Mouse (Mus musculus): ENCODE data around the gene Fbln1. TPM values are rescaled to one million over a fixed set of nuclear protein-coding genes. Genes with fewer than 3 reads are reported as not detected.

The Fbln1 gene
- polyA plus RNA-seq, 1 experiment from 2014 or later, result 17.1 TPM

- 79% methylated on average over 10 of the region's 10 CpGs for WGBS
- no peak overlapping the region for H3K9ac ChIP-seq (replicated peaks; ENCODE audit: low read depth, low read length)
- no peaks in the 10 kb centered on the region for H3K9me3 ChIP-seq (ENCODE audit: control insufficient read depth, low read length)
- ATAC-seq (ENCODE audit: low read depth), result no peak
- H3K27me3 ChIP-seq (ENCODE audit: control insufficient read depth, insufficient read depth, low read length), result no peaks in the 10 kb centered on the region
- no peaks in the 10 kb centered on the region for H3K36me3 ChIP-seq (ENCODE audit: control insufficient read depth, insufficient read depth, low read length)
- no peak overlapping the region for H3K4me2 ChIP-seq (ENCODE audit: low read depth, low read length)
- no peak overlapping the region for H3K27ac ChIP-seq (ENCODE audit: low read depth, low read length)
- no peaks in the 10 kb centered on the region for H3K4me1 ChIP-seq (ENCODE audit: control insufficient read depth, insufficient read depth, low read length)
- H3K4me3 ChIP-seq (ENCODE audit: low read depth, low read length), result no peak overlapping the region
Observed at GRCm38 (mm10) chr15:85174060-85174459, 31.7 kb upstream of the Fbln1 start.

- no peaks in the 10 kb centered on the region for H3K27me3 ChIP-seq (ENCODE audit: control insufficient read depth, insufficient read depth, low read length)
- H3K27ac ChIP-seq (ENCODE audit: low read depth, low read length), result no peak overlapping the region
- H3K9me3 ChIP-seq (ENCODE audit: control insufficient read depth, low read length), result no peaks in the 10 kb centered on the region
- no peak overlapping the region for H3K4me2 ChIP-seq (ENCODE audit: low read depth, low read length)
- 73% methylated on average over 8 of the region's 8 CpGs for WGBS
- H3K9ac ChIP-seq (replicated peaks; ENCODE audit: low read depth, low read length), result no peak overlapping the region
- H3K4me3 ChIP-seq (ENCODE audit: low read depth, low read length), result no peak overlapping the region
- no peak for ATAC-seq (ENCODE audit: low read depth)
- no peaks in the 10 kb centered on the region for H3K36me3 ChIP-seq (ENCODE audit: control insufficient read depth, insufficient read depth, low read length)
- H3K4me1 ChIP-seq (ENCODE audit: control insufficient read depth, insufficient read depth, low read length), result no peaks in the 10 kb centered on the region
Observed at GRCm38 (mm10) chr15:85177576-85177975, 28.2 kb upstream of the Fbln1 start.

GRCm38 (mm10) chr15:85178172-85178571, 27.6 kb upstream of the Fbln1 start:
- no peak overlapping the region for H3K9ac ChIP-seq (replicated peaks; ENCODE audit: low read depth, low read length)
- ATAC-seq (ENCODE audit: low read depth), result no peak
- H3K27ac ChIP-seq (ENCODE audit: low read depth, low read length), result no peak overlapping the region
- H3K4me2 ChIP-seq (ENCODE audit: low read depth, low read length), result no peak overlapping the region
- no peak overlapping the region for H3K4me3 ChIP-seq (ENCODE audit: low read depth, low read length)
- H3K36me3 ChIP-seq (ENCODE audit: control insufficient read depth, insufficient read depth, low read length), result no peaks in the 10 kb centered on the region
- no peaks in the 10 kb centered on the region for H3K4me1 ChIP-seq (ENCODE audit: control insufficient read depth, insufficient read depth, low read length)
- no peaks in the 10 kb centered on the region for H3K9me3 ChIP-seq (ENCODE audit: control insufficient read depth, low read length)
- no peaks in the 10 kb centered on the region for H3K27me3 ChIP-seq (ENCODE audit: control insufficient read depth, insufficient read depth, low read length)
- WGBS, result 81% methylated on average over 6 of the region's 6 CpGs

GRCm38 (mm10) chr15:85179528-85180180, 26.1 kb upstream of the Fbln1 start:
- ATAC-seq (ENCODE audit: low read depth), result no peak
- H3K4me1 ChIP-seq (ENCODE audit: control insufficient read depth, insufficient read depth, low read length), result no peaks in the 10 kb centered on the region
- H3K9ac ChIP-seq (replicated peaks; ENCODE audit: low read depth, low read length), result no peak overlapping the region
- no peak overlapping the region for H3K4me2 ChIP-seq (ENCODE audit: low read depth, low read length)
- no peaks in the 10 kb centered on the region for H3K9me3 ChIP-seq (ENCODE audit: control insufficient read depth, low read length)
- H3K4me3 ChIP-seq (ENCODE audit: low read depth, low read length), result no peak overlapping the region
- no peaks in the 10 kb centered on the region for H3K36me3 ChIP-seq (ENCODE audit: control insufficient read depth, insufficient read depth, low read length)
- no peak overlapping the region for H3K27ac ChIP-seq (ENCODE audit: low read depth, low read length)
- H3K27me3 ChIP-seq (ENCODE audit: control insufficient read depth, insufficient read depth, low read length), result no peaks in the 10 kb centered on the region
- WGBS, result 61% methylated on average over 7 of the region's 7 CpGs

- Histone ChIP-seq H3K9ac (replicated peaks; ENCODE audit: low read depth, low read length) (no peak overlapping the region), H3K36me3 (ENCODE audit: control insufficient read depth, insufficient read depth, low read length) (no peaks in the 10 kb centered on the region), H3K27ac (ENCODE audit: low read depth, low read length) (no peak overlapping the region), H3K9me3 (ENCODE audit: control insufficient read depth, low read length) (no peaks in the 10 kb centered on the region), H3K4me3 (ENCODE audit: low read depth, low read length) (no peak overlapping the region), H3K4me2 (ENCODE audit: low read depth, low read length) (no peak overlapping the region), H3K4me1 (ENCODE audit: control insufficient read depth, insufficient read depth, low read length) (no peaks in the 10 kb centered on the region), H3K27me3 (ENCODE audit: control insufficient read depth, insufficient read depth, low read length) (no peaks in the 10 kb centered on the region)
- no peak for ATAC-seq (ENCODE audit: low read depth)
Observed at GRCm38 (mm10) chr15:85180368-85180767, 25.4 kb upstream of the Fbln1 start.

- H3K27ac ChIP-seq (ENCODE audit: low read depth, low read length), result no peak overlapping the region
- H3K4me1 ChIP-seq (ENCODE audit: control insufficient read depth, insufficient read depth, low read length), result no peaks in the 10 kb centered on the region
- no peak overlapping the region for H3K4me3 ChIP-seq (ENCODE audit: low read depth, low read length)
- no peak overlapping the region for H3K4me2 ChIP-seq (ENCODE audit: low read depth, low read length)
- H3K9me3 ChIP-seq (ENCODE audit: control insufficient read depth, low read length), result no peaks in the 10 kb centered on the region
- no peak for ATAC-seq (ENCODE audit: low read depth)
- no peaks in the 10 kb centered on the region for H3K36me3 ChIP-seq (ENCODE audit: control insufficient read depth, insufficient read depth, low read length)
- no peak overlapping the region for H3K9ac ChIP-seq (replicated peaks; ENCODE audit: low read depth, low read length)
- no peaks in the 10 kb centered on the region for H3K27me3 ChIP-seq (ENCODE audit: control insufficient read depth, insufficient read depth, low read length)
- 86% methylated on average over 4 of the region's 4 CpGs for WGBS
Observed at GRCm38 (mm10) chr15:85182063-85182462, 23.7 kb upstream of the Fbln1 start.

- 79% methylated on average over 7 of the region's 7 CpGs for WGBS
- no peak overlapping the region for H3K4me2 ChIP-seq (ENCODE audit: low read depth, low read length)
- no peaks in the 10 kb centered on the region for H3K4me1 ChIP-seq (ENCODE audit: control insufficient read depth, insufficient read depth, low read length)
- H3K27me3 ChIP-seq (ENCODE audit: control insufficient read depth, insufficient read depth, low read length), result no peaks in the 10 kb centered on the region
- no peak overlapping the region for H3K4me3 ChIP-seq (ENCODE audit: low read depth, low read length)
- H3K9ac ChIP-seq (replicated peaks; ENCODE audit: low read depth, low read length), result no peak overlapping the region
- no peaks in the 10 kb centered on the region for H3K9me3 ChIP-seq (ENCODE audit: control insufficient read depth, low read length)
- no peaks in the 10 kb centered on the region for H3K36me3 ChIP-seq (ENCODE audit: control insufficient read depth, insufficient read depth, low read length)
- ATAC-seq (ENCODE audit: low read depth), result no peak
- H3K27ac ChIP-seq (ENCODE audit: low read depth, low read length), result no peak overlapping the region
Observed at GRCm38 (mm10) chr15:85186916-85187315, 18.8 kb upstream of the Fbln1 start.

GRCm38 (mm10) chr15:85188167-85188778, 17.5 kb upstream of the Fbln1 start:
- ATAC-seq (ENCODE audit: low read depth), result no peak
- H3K27me3 ChIP-seq (ENCODE audit: control insufficient read depth, insufficient read depth, low read length), result no peaks in the 10 kb centered on the region
- H3K4me2 ChIP-seq (ENCODE audit: low read depth, low read length), result no peak overlapping the region
- H3K9me3 ChIP-seq (ENCODE audit: control insufficient read depth, low read length), result no peaks in the 10 kb centered on the region
- no peak overlapping the region for H3K27ac ChIP-seq (ENCODE audit: low read depth, low read length)
- no peaks in the 10 kb centered on the region for H3K4me1 ChIP-seq (ENCODE audit: control insufficient read depth, insufficient read depth, low read length)
- WGBS, result 52% methylated on average over 8 of the region's 8 CpGs
- no peak overlapping the region for H3K4me3 ChIP-seq (ENCODE audit: low read depth, low read length)
- no peaks in the 10 kb centered on the region for H3K36me3 ChIP-seq (ENCODE audit: control insufficient read depth, insufficient read depth, low read length)
- H3K9ac ChIP-seq (replicated peaks; ENCODE audit: low read depth, low read length), result no peak overlapping the region

- Histone ChIP-seq H3K36me3 (ENCODE audit: control insufficient read depth, insufficient read depth, low read length) (no peaks in the 10 kb centered on the region), H3K4me3 (ENCODE audit: low read depth, low read length) (no peak overlapping the region), H3K27me3 (ENCODE audit: control insufficient read depth, insufficient read depth, low read length) (no peaks in the 10 kb centered on the region), H3K9me3 (ENCODE audit: control insufficient read depth, low read length) (no peaks in the 10 kb centered on the region), H3K4me1 (ENCODE audit: control insufficient read depth, insufficient read depth, low read length) (0 out of 2 replicates have a peak, but pooled peaks cover 7% of the 10 kb centered on the region), H3K4me2 (ENCODE audit: low read depth, low read length) (no peak overlapping the region), H3K9ac (replicated peaks; ENCODE audit: low read depth, low read length) (no peak overlapping the region; the same call in 1 of the 2 replicates), H3K27ac (ENCODE audit: low read depth, low read length) (peak overlapping the region; percentile 39; the same call in 1 of the 2 replicates)
- no peak for ATAC-seq (ENCODE audit: low read depth)
- 21% methylated on average over 14 of the region's 14 CpGs for WGBS
Observed at GRCm38 (mm10) chr15:85200446-85201289, 5.1 kb upstream of the Fbln1 start.
